Comparison of ENCODE assay signal across 8 mouse cellular contexts in the genomic region with DNA sequence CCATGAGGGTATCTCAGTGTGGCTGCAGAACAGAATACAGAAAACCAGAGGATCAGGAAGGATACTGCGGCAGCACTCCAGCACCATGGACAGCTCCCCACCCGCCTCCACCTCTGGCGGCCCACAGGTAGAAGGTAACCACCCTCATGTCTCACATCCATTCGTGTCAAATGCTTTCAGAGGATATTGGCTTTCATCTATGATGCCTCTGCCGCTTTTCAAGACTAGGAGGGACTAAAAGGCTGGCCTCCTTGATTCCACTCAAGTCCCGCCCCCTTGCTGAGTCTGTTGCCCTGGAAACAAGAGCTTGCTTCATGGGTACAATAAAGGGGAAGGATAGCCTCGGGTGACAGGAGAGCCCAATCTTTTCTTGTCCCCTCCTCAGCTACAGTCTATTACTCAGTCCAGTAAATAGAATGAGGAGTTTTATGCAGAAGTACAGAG. TPM values are rescaled to one million over a fixed set of nuclear protein-coding genes. Genes with fewer than 3 reads are reported as not detected.
A peak's percentile ranks its signal among the peaks of the same experiment; 100 is the strongest.
DNase-seq lines count a peak whose midpoint lies in the region; ATAC-seq and TF ChIP-seq lines count a peak whose summit lies in the region.

No protein-coding gene starts in this region.

- no peaks in the 10 kb centered on the region for H3K36me3 ChIP-seq in hindbrain, embryonic 10.5 days
- no peaks in the 10 kb centered on the region for H3K36me3 ChIP-seq in liver, postnatal 0 days (replicated peaks; ENCODE audit: insufficient read depth, low read length)
- H3K36me3 ChIP-seq in intestine, embryonic 16.5 days (ENCODE audit: control insufficient read depth, insufficient read depth, low read length): no peaks in the 10 kb centered on the region

- 15% methylated on average over 7 of the region's 7 CpGs for WGBS in lung, adult 2 months
- WGBS in hindbrain, embryonic 10.5 days: 8% methylated on average over 7 of the region's 7 CpGs
- WGBS in liver, postnatal 0 days (ENCODE audit: insufficient replicate concordance): 14% methylated on average over 7 of the region's 7 CpGs
- 11% methylated on average over 7 of the region's 7 CpGs for WGBS in intestine, embryonic 16.5 days

- TF ChIP-seq POLR2A in lung, adult 2 months (IDR thresholded peaks at IDR 0.05; ENCODE audit: borderline replicate concordance, extremely low read depth, low read depth, low read length): no peak

- DNase-seq in lung, adult 2 months: peak; percentile 28
- no peak for DNase-seq in lung, adult 18-20 months
- DNase-seq in brain, embryonic 18.5 days (ENCODE audit: low read depth, low spot score): peak; percentile 59
- peak; percentile 65 for DNase-seq in hindbrain, embryonic 10.5 days (ENCODE audit: low spot score)
- peak; percentile 51 for DNase-seq in liver, postnatal 0 days
- DNase-seq in ovary, postnatal 36 days (ENCODE audit: low spot score): peak; percentile 55

- H3K4me2 ChIP-seq in liver, postnatal 0 days (ENCODE audit: low read depth, low read length): no peak overlapping the region
- H3K4me2 ChIP-seq in intestine, embryonic 16.5 days (ENCODE audit: low read depth, low read length): no peak overlapping the region

- no peak overlapping the region for H3K9ac ChIP-seq in liver, postnatal 0 days (replicated peaks)
- H3K9ac ChIP-seq in intestine, embryonic 16.5 days (ENCODE audit: low read depth, low read length): no peak overlapping the region

- H3K27ac ChIP-seq in hindbrain, embryonic 10.5 days: peak overlapping the region; percentile 79
- H3K27ac ChIP-seq in liver, postnatal 0 days (ENCODE audit: low read depth): no peak overlapping the region
- no peak overlapping the region for H3K27ac ChIP-seq in intestine, embryonic 16.5 days (ENCODE audit: low read length)

- no peaks in the 10 kb centered on the region for H3K4me1 ChIP-seq in lung, adult 2 months (ENCODE audit: control insufficient read depth, insufficient read depth, low read length)
- H3K4me1 ChIP-seq in hindbrain, embryonic 10.5 days (replicated peaks): peaks cover 61% of the 10 kb centered on the region
- no peaks in the 10 kb centered on the region for H3K4me1 ChIP-seq in liver, postnatal 0 days (ENCODE audit: insufficient read depth)
- H3K4me1 ChIP-seq in intestine, embryonic 16.5 days (ENCODE audit: control insufficient read depth, insufficient read depth, low read length): no peaks in the 10 kb centered on the region

- ATAC-seq in liver, postnatal 0 days: no peak
- no peak for ATAC-seq in inflammation-experienced regulatory T-cells, adult 6 months
- ATAC-seq in intestine, embryonic 16.5 days: no peak

- H3K27me3 ChIP-seq in hindbrain, embryonic 10.5 days (ENCODE audit: insufficient read depth, poor library complexity, severe bottlenecking): no peaks in the 10 kb centered on the region
- H3K27me3 ChIP-seq in liver, postnatal 0 days (ENCODE audit: insufficient read depth, low read length): no peaks in the 10 kb centered on the region
- H3K27me3 ChIP-seq in intestine, embryonic 16.5 days (replicated peaks; ENCODE audit: control insufficient read depth, insufficient read depth, low read length): no peaks in the 10 kb centered on the region

- H3K9me3 ChIP-seq in hindbrain, embryonic 10.5 days: no peaks in the 10 kb centered on the region
- no peaks in the 10 kb centered on the region for H3K9me3 ChIP-seq in liver, postnatal 0 days (ENCODE audit: low read length)
- no peaks in the 10 kb centered on the region for H3K9me3 ChIP-seq in intestine, embryonic 16.5 days (ENCODE audit: control insufficient read depth, low read length)

- no peak for TF ChIP-seq CTCF in lung, adult 2 months (IDR thresholded peaks at IDR 0.05; ENCODE audit: insufficient read depth, low read length)
- no peak for TF ChIP-seq CTCF in liver, postnatal 0 days (IDR thresholded peaks at IDR 0.05; ENCODE audit: low read depth)

- H3K4me3 ChIP-seq in lung, adult 2 months (replicated peaks; ENCODE audit: extremely low read depth, low read depth, low read length): no peak overlapping the region
- H3K4me3 ChIP-seq in hindbrain, embryonic 10.5 days: peak overlapping the region; percentile 14; the same call in 1 of the 2 replicates
- H3K4me3 ChIP-seq in liver, postnatal 0 days (ENCODE audit: low read depth, low read length): no peak overlapping the region
- H3K4me3 ChIP-seq in intestine, embryonic 16.5 days (ENCODE audit: low read length): no peak overlapping the region

- no peak for TF ChIP-seq EP300 in liver, postnatal 0 days (IDR thresholded peaks at IDR 0.05; ENCODE audit: low read depth)

RNA-seq across cellular contexts. Expression of a gene that starts 37.8 kb away (rescaled TPM):
- polyA plus RNA-seq in lung, adult 2 months (2012; rRNA removed): 0.09 and 0.23 TPM in 2 replicates
- polyA plus RNA-seq in hindbrain, embryonic 10.5 days (2016; fragmentation: Nextera tagmentation; extraction: Ambion mirVana): 0.67 and 0.80 TPM in 2 replicates
- not detected in 2 replicates for polyA plus RNA-seq in liver, postnatal 0 days (2015; fragmentation: Nextera tagmentation; extraction: Ambion mirVana)
- polyA plus RNA-seq in inflammation-experienced regulatory T-cells, adult 6 months (2017; shearing (Covaris generic)): not detected
- 0.11 and 0.23 TPM in 2 replicates for polyA plus RNA-seq in intestine, embryonic 16.5 days (2015; fragmentation: Nextera tagmentation; extraction: Ambion mirVana)

Comparison
In these comparisons a context has a peak if more than half of its experiments do, and no peak if none do; other contexts are left out.
1. DNase-seq: peak in lung, adult 2 months (single experiment), brain, embryonic 18.5 days (single experiment), hindbrain, embryonic 10.5 days (single experiment), liver, postnatal 0 days (single experiment) and ovary, postnatal 36 days (single experiment); none in lung, adult 18-20 months (0 of 2).